Mouse (Mus musculus) stomach, postnatal 0 days (tissue): ENCODE results near the gene Tal1. TPM values are rescaled to one million over a fixed set of nuclear protein-coding genes. Genes with fewer than 3 reads are reported as not detected.
A peak's percentile ranks its signal among the peaks of the same experiment; 100 is the strongest.

Experiments
- ATAC-seq: fragments of 200-750 bp; cut with Nextera tagmentation; 2 replicates; pipeline ENCODE4 v1.8.0; 2017; ENCODE audit not compliant: low FRiP score, low TSS enrichment
- DNase-seq: peaks from one replicate; pipeline ENCODE4 v3.0.0-alpha.2; 2016; ENCODE audit warnings: low spot score
- H3K27ac ChIP-seq: fragments of 300-500 bp; sonication (generic); replicated peaks from 2 replicates; pipeline ENCODE4 v1.5.1; 2014; ENCODE audit warnings: mild to moderate bottlenecking, control low read depth
- H3K27me3 ChIP-seq: fragments of 300-500 bp; sonication (generic); 2 replicates; pipeline ENCODE4 v1.6.1; 2014; ENCODE audit warnings: low read length; ENCODE audit not compliant: control insufficient read depth, insufficient read depth
- H3K36me3 ChIP-seq: fragments of 300-500 bp; sonication (generic); 2 replicates; pipeline ENCODE4 v1.6.1; 2014; ENCODE audit warnings: low read length, mixed read lengths; ENCODE audit not compliant: control insufficient read depth, insufficient read depth
- H3K4me1 ChIP-seq: fragments of 300-500 bp; sonication (generic); replicated peaks from 2 replicates; pipeline ENCODE4 v1.6.1; 2014; ENCODE audit warnings: antibody characterized with exemption; ENCODE audit not compliant: control insufficient read depth, insufficient read depth
- H3K4me2 ChIP-seq: fragments of 300-500 bp; sonication (generic); replicated peaks from 2 replicates; pipeline ENCODE4 v1.6.1; 2014; ENCODE audit warnings: low read depth, mild to moderate bottlenecking, control low read depth, moderate library complexity
- H3K4me3 ChIP-seq: fragments of 300-500 bp; sonication (generic); 2 replicates; pipeline ENCODE4 v1.5.1; 2014; ENCODE audit warnings: low read depth, low read length, control low read depth
- H3K9ac ChIP-seq: fragments of 300-500 bp; sonication (generic); 2 replicates; pipeline ENCODE4 v1.6.1; 2014; ENCODE audit warnings: mild to moderate bottlenecking, low read length, control low read depth, mixed read lengths
- H3K9me3 ChIP-seq: fragments of 300-500 bp; sonication (generic); 2 replicates; pipeline ENCODE4 v1.6.1; 2016; ENCODE audit warnings: low read length; ENCODE audit not compliant: control insufficient read depth
- CTCF ChIP-seq: IDR thresholded peaks from 2 replicates; pipeline ENCODE4 v1.5.1; 2016; ENCODE audit warnings: antibody characterized with exemption, low read depth, mild to moderate bottlenecking, moderate library complexity
- EP300 ChIP-seq: optimal IDR thresholded peaks from 2 replicates; pipeline ENCODE3; 2016; ENCODE audit warnings: antibody characterized with exemption
- WGBS: fragments of 180-500 bp; shearing (Covaris S2); extraction: QIAGEN DNeasy Blood & Tissue Kit; methylation state at CpG from one replicate; pipeline ENCODE4 v1.1.7; 2014; 5-methylcytosine and 5-hydroxymethylcytosine counted together
- polyA plus RNA-seq: library from polyadenylated mRNA; unstranded; fragments of >200 nt; fragmentation: Nextera tagmentation; extraction: Ambion mirVana; gene quantifications from 2 replicates; pipeline ENCODE4 v1.2.1, GENCODE M21; 2015

The Tal1 gene
- polyA plus RNA-seq, 1 experiment from 2014 or later: 0.19 TPM

DNA sequence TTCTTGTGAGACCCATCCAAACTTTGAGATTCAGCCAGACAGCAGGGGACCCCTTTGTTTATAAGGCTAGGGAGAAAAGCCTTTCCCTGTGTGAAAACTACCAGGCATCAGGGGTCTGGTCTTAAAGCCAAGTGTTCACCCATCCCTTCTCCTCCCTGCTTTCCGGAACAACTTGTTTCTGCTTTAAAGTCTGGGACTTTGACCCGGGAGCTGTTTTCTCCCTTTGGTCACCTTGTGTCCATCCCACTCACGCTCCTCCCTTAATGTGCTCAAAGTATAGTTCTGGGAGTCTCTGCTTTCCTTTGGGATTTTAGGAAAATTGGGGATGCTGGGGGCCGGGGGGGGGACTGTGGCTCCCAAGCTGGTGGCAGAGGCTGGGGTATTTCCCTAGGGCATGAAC is 30.0 kb downstream of the Tal1 start:
- ATAC-seq: no peak
- no peak overlapping the region for H3K4me3 ChIP-seq
- no peaks in the 10 kb centered on the region for H3K9me3 ChIP-seq
- no peak overlapping the region for H3K27ac ChIP-seq
- DNase-seq: no peak
- no peaks in the 10 kb centered on the region for H3K4me1 ChIP-seq
- no peaks in the 10 kb centered on the region for H3K36me3 ChIP-seq
- TF ChIP-seq EP300: no peak
- TF ChIP-seq CTCF: no peak
- WGBS: 55% methylated on average over 4 of the region's 4 CpGs
- no peak overlapping the region for H3K4me2 ChIP-seq
- no peaks in the 10 kb centered on the region for H3K27me3 ChIP-seq
- H3K9ac ChIP-seq: no peak overlapping the region

- H3K4me3 ChIP-seq: no peak overlapping the region
- H3K9me3 ChIP-seq: no peaks in the 10 kb centered on the region
- TF ChIP-seq EP300: no peak
- TF ChIP-seq CTCF: no peak
- no peak overlapping the region for H3K4me2 ChIP-seq
- ATAC-seq (no peak), DNase-seq (peak; percentile 20)
- WGBS: 38% methylated on average over 3 of the region's 3 CpGs
- H3K27me3 ChIP-seq: no peaks in the 10 kb centered on the region
- no peak overlapping the region for H3K27ac ChIP-seq
- no peaks in the 10 kb centered on the region for H3K36me3 ChIP-seq
- H3K9ac ChIP-seq: no peak overlapping the region
- H3K4me1 ChIP-seq: no peaks in the 10 kb centered on the region
These were observed 30.7 kb downstream of the Tal1 start for GRCm38 (mm10) chr4:115086763-115087415.

DNA sequence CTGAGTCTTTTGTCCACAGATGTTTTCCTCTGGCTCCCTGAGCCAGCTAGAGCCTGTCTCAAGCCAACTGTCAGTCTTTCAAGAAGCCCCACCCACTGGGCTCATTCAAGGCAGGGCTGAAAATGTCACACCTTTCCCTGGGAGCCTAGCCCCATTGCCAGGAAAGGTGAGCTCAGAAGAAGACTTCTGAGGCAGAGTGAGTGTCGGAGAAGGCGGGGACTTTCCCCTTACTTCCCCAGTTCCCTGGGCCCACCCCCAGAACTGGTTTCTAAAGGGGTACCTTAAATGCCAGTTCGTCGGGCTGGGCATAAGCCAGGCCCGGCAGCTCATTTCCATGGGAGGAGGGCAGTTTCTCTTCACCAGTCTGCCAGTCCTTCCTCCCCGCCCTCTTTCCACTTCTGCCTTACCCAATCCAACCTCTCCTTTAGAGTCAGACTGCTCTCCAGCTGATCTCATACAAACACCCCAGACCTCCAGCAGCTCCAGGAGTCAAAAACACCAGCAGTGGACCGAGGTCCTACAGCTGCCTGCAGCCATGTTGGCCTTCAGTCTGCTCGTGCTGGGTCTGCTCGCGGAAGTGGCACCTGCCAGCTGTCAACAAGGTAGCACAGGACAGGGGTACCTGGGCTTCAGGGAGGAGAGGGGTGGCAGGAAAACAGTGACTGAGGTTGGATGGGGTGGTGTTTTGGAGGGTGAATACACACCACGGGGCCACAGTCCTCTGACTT is 32.5 kb downstream of the Tal1 start, which contains the start of gene Pdzk1ip1:
Gene Pdzk1ip1, plus strand, starts transcription at position 98 of the 728 bp plus-strand sequence.
- Histone ChIP-seq H3K27me3 (no peaks in the 10 kb centered on the region), H3K4me3 (peak within 1 kb of the TSS; percentile 21), H3K27ac (peak within 1 kb of the TSS; percentile 87), H3K36me3 (no peaks in the 10 kb centered on the region), H3K9ac (peak within 1 kb of the TSS; percentile 43; the same call in 1 of the 2 replicates), H3K9me3 (no peaks in the 10 kb centered on the region), H3K4me1 (no peaks in the 10 kb centered on the region), H3K4me2 (peak within 1 kb of the TSS; percentile 47)
- 10% methylated on average over 11 of the region's 11 CpGs for WGBS
- DNase-seq: peak; percentile 78
- no peak for TF ChIP-seq EP300
- no peak for TF ChIP-seq CTCF
- peak; percentile 85 for ATAC-seq

DNA sequence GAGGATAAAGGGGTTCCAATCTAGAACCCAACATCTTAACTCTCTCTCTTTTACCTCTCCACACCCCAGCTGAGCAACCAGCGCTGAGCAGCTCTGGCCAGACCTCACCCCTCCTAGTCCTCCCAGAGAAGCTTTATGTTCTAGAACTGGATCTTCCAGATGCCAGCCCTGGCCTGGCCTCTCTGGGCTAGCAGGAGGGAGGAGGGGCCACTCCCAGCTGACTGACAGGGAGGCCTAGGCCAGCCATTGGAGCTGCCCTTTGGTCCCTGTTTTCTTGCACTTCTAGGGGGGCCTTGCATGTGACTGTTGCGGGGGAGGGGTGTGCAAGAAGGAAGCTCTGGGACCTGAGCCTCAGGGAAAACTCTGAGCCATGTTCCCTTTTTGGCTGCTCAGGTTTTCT is 34.4 kb downstream of the Tal1 start:
- peak overlapping the region; percentile 65 for H3K27ac ChIP-seq
- H3K27me3 ChIP-seq: no peaks in the 10 kb centered on the region
- no peak overlapping the region for H3K9ac ChIP-seq
- TF ChIP-seq EP300 (no peak), CTCF (no peak)
- peak; percentile 74 for ATAC-seq
- H3K36me3 ChIP-seq: no peaks in the 10 kb centered on the region
- H3K9me3 ChIP-seq: no peaks in the 10 kb centered on the region
- 0 out of 2 replicates have a peak, but pooled peaks cover 1% of the 10 kb centered on the region for H3K4me1 ChIP-seq
- no peak overlapping the region for H3K4me3 ChIP-seq
- peak overlapping the region; percentile 35; the same call in 1 of the 2 replicates for H3K4me2 ChIP-seq
- DNase-seq: peak; percentile 72
- WGBS: 45% methylated on average over 2 of the region's 2 CpGs

DNA sequence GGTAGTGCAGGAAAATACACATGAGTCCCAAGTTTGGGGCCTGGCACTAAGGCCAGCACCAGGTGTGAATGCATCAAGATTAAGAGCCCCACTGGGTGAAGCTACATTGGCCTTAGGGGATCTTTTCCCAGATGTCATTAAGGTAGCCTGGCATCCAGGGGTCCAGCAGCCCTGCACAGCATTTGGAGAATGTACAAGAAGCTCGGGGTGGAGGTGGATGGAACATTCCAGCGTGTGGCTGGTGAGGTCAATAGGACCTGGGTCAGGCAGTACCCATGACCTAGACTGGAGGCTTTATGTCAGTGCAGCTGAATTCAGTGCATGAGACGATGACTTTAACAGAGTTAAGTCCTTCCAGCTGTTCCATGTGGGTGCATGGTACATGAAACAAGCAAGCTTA is 35.6 kb downstream of the Tal1 start:
- whole genome bisulfite sequencing: 73% methylated on average over 3 of the region's 3 CpGs
- Histone ChIP-seq H3K27ac (no peak overlapping the region), H3K4me1 (0 out of 2 replicates have a peak, but pooled peaks cover 2% of the 10 kb centered on the region), H3K9ac (no peak overlapping the region), H3K4me3 (no peak overlapping the region), H3K27me3 (no peaks in the 10 kb centered on the region; the same call in 1 of the 2 replicates), H3K9me3 (no peaks in the 10 kb centered on the region), H3K4me2 (no peak overlapping the region), H3K36me3 (no peaks in the 10 kb centered on the region)
- ATAC-seq (no peak), DNase-seq (no peak)
- no peak for TF ChIP-seq EP300
- no peak for TF ChIP-seq CTCF
